Mouse (Mus musculus): ENCODE results near the gene Smco4. TPM values are rescaled to one million over a fixed set of nuclear protein-coding genes. Genes with fewer than 3 reads are reported as not detected.
"Not testable (repeated sequence)": the region's sequence is repeated elsewhere in the genome, so short reads cannot be mapped to it uniquely, and the experiment has no call there.

The Smco4 gene
- 18.1 and 20.4 TPM in 2 replicates for total RNA-seq (2015)
- 5.0 and 8.0 TPM in 2 replicates for total RNA-seq (2017)

- ATAC-seq (replicated peaks; ENCODE audit: poor library complexity): peak; percentile 85
These were observed at the start of gene Smco4 for GRCm38 (mm10) chr9:15493235-15493924. Gene Smco4 (plus strand): TSS chr9:15493432.

DNA sequence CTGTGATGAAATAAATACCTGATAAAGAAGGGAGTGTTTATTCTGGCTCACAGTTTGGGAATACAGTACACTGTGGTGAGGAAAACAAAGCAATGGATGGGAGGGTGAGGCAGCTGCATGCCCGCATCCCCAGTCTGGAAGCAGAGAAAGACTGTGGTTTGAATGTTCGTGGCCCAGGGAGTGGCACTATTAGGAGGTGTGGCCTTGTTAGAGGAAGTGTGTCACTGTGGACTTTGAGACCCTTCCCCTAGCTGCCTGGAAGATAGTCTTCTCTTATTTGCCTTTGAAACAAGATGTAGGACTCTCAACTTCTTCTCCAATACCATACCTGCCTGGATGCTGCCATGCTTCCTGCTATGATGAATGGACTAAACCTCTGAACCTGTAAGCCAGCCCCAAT lies 45.8 kb upstream of the Smco4 start:
- ATAC-seq (replicated peaks; ENCODE audit: poor library complexity): no peak

- ATAC-seq (replicated peaks; ENCODE audit: poor library complexity): no peak
These were observed 42.3 kb upstream of the Smco4 start for GRCm38 (mm10) chr9:15450921-15451320.

- ATAC-seq (replicated peaks; ENCODE audit: poor library complexity): no peak
These were observed 21.0 kb upstream of the Smco4 start for GRCm38 (mm10) chr9:15472256-15472655.

- no peak for ATAC-seq (replicated peaks; ENCODE audit: poor library complexity)
These were observed 20.0 kb upstream of the Smco4 start for GRCm38 (mm10) chr9:15473206-15473605.

GRCm38 (mm10) chr9:15477556-15477955 lies 15.7 kb upstream of the Smco4 start:
- ATAC-seq (replicated peaks; ENCODE audit: poor library complexity): no peak

GRCm38 (mm10) chr9:15487682-15488424 lies 5.4 kb upstream of the Smco4 start:
- ATAC-seq (replicated peaks; ENCODE audit: poor library complexity): peak; percentile 26; the same call in 1 of the 2 replicates

DNA sequence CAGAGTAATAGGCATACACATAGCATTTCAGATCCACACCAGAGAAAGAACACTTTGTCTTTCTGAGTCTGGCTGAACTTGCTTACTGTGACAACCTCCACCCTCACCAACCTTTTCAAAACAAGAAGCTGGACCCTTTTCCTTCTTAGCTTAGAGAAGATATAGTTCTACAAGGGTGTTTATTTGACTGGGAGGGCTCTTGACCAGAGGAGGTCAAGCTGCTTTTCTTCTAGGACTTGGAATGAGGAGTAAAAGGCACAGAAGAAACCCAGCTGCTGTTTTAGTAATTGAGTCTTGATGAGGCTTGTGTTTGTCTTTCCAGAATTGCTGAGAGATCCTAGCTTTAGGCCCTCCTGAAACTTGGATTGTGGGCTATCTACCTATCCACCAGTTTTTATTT lies 3.9 kb upstream of the Smco4 start:
- no peak for ATAC-seq (replicated peaks; ENCODE audit: poor library complexity)

DNA sequence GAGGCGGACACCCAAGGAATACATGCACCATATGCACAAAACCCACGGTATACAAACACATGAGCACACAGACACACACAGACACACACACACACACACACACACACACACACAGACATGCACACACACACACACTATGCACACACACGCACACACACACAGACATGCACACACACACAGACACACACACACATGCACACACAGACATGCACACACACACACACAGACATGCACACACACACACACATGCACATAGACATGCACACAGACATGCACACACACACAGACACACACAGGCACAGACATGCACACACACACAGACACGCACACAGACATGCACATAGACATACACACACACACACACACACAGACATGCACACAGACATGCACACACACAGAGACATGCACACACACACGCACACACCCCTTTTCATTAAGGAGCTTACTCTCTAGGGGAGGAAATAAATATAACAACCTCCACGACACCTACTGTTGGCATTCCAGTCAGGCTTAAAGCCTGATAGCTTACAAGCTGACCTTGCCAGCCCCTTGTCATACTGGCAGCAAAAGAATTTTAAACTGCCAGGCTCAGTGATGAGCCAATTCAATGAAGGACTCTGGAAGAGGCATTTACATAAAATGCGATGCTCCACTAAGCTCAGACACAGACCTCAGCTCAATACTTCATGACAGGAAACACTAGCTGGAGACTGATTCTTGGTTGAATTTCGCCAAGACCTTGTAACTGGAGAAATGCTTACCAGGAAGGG lies 2.7 kb upstream of the Smco4 start:
- ATAC-seq (replicated peaks; ENCODE audit: poor library complexity): no peak

GRCm38 (mm10) chr9:15491686-15492085 lies 1.5 kb upstream of the Smco4 start:
- ATAC-seq (replicated peaks; ENCODE audit: poor library complexity): no peak

- no peak for ATAC-seq (replicated peaks; ENCODE audit: poor library complexity)
These were observed 831 bp upstream of the Smco4 start for GRCm38 (mm10) chr9:15492401-15492800.

- peak; percentile 69 for ATAC-seq (replicated peaks; ENCODE audit: poor library complexity)
These were observed 810 bp downstream of the Smco4 start for GRCm38 (mm10) chr9:15493925-15494558.

DNA sequence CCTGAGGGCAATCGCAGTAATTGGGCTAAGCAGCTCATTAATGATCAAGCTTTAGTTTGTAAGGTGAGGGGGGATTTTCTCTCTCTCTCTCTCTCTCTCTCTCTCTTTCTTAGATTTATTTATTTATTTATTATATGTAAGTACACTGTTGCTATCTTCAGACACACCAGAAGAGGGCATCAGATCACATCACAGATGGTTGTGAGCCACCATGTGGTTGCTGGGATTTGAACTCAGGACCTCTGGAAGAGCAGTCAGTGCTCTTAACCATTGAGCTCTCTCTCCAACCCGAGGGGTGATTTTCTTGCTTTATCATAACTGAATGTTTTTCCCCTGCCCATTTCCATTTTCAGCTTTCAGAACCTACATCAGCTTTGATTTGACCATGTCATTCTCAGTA lies 2.0 kb downstream of the Smco4 start:
- not testable (repeated sequence) for ATAC-seq (replicated peaks; ENCODE audit: poor library complexity)

DNA sequence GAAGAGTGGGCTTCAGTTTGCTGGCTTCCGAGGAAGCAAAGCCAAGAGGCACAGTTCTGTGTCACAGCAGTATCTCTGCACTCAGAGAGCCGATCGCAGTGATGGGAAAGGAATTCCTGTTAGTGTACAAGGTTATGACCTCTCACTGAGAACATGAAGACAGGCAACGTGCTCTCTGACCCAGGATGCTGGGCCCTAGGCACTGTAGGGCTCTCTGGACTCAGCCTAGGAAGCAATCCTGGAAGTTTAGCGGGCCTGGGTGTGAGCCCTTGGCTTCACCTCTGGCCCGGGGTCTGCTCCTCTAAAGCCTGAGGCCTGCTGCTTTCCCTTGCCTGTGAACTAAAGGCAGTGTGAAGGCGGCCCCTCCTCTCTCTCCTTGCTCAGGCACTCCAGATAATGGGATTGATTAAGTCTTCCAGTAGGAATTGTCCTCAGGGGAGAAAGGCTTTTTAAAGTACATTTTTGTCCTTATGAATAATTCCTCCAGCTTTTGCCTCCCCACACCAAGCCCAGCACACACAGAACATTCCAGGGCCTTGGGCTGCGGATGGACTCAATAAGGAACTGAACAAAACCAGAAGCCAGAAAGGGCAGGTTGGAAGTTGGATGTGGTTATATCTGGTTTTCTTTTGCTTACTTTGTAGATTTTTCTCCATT lies 2.8 kb downstream of the Smco4 start:
- ATAC-seq (replicated peaks; ENCODE audit: poor library complexity): no peak

DNA sequence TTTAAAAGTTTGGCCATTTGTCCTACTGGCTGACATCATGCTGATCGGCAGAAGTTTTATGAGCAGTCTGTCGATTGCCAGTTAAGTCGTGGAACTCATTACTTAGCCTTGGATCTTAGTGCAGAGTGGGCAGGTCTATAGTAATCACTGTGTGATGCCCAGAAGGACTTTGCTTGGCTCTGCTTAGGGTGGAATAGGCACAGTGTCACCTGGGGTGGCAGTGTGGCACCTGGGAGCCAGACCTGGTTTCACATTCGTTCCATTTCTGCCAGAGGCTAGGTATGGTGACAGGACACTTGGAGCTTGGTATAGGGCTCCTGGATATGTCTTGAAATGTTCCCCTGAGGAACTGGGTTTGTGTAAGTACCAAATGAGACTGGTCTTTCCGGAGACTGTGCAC lies 6.8 kb downstream of the Smco4 start:
- ATAC-seq (replicated peaks; ENCODE audit: poor library complexity): no peak

- ATAC-seq (replicated peaks; ENCODE audit: poor library complexity): no peak
These were observed 8.4 kb downstream of the Smco4 start for GRCm38 (mm10) chr9:15501319-15502256.

DNA sequence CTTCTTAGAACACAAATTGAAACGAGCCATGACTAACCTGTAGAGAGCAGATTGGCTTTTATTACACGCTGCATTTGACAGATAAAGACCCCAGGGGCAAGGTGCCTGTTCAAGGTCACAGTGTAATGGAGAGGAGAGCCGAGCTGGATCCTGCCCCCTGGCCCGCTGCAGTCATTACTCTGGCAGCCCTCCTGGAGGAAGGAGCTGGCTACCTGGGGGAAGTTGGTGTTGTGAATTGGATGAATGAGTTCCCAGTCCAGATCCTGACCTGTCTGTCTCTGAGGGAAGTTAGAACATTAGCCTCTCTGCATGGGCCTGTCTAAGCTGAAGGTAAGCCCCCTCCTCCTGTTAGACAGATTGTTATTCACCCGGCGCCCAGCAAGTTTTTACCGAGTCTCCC lies 9.2 kb downstream of the Smco4 start:
- ATAC-seq (replicated peaks; ENCODE audit: poor library complexity): no peak

DNA sequence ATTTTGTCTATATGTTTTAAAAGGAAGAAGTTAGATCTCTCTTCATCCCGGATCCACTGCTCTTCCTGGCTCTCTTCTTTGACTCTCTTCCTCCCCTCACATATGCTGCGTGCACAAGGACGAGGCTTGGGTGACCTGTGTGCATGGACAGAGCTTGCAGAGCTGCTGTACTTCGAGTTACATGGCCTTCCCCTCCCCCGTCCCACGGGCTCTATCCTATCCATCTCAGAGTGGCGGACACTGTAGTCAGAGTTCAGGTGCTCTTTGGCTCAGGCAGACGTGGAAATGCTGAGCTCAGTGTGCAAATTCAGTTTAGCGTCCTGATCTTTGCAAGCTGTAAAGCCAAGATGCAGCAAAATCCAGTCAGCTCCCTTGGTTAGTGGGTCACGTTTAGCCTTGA lies 10.1 kb downstream of the Smco4 start:
- ATAC-seq (replicated peaks; ENCODE audit: poor library complexity): no peak

DNA sequence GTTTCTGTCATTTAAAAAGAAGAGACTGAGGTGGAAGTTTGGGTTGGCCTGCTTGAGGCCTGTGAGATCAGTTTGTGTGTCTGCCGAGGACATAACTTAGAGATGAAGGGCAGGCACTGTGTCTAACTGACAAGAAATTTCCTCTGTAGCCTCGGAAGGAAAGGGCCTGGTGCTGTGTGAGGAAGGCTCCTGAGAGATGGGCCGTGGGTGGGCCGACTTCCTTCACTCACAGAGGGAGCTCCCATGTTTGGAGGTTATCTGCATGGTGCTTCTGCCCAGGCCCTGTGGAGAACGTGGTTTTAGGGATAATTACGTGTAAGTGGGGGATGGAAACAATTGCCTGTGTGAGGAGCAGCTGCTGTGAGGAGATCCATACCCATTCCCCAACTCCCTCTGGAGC lies 10.6 kb downstream of the Smco4 start:
- ATAC-seq (replicated peaks; ENCODE audit: poor library complexity): no peak

GRCm38 (mm10) chr9:15505288-15505687 lies 12.1 kb downstream of the Smco4 start:
- no peak for ATAC-seq (replicated peaks; ENCODE audit: poor library complexity)
